8 mouse cellular contexts compared by ENCODE assay signal in the genomic region with DNA sequence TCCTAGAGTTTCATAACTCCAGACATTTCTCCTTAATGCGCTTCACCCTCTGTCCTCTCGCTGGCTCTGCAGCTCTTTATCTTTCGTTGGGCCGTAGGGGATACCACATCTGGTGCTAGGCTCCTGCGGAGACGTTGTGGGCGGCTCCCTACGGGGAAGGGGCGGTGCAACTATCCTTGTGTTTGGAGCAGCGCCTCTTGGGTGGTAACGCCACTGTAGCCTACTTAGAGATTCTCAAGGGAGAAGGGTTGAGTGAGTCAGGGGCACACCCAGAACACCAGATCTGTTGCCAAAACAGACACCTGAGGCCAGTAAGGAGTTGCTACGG. TPM values are rescaled to one million over a fixed set of nuclear protein-coding genes. Genes with fewer than 3 reads are reported as not detected.
DNase-seq lines count a peak whose midpoint lies in the region; ATAC-seq and TF ChIP-seq lines count a peak whose summit lies in the region.

No protein-coding gene starts in this region.

- peak overlapping the region; percentile 75 for H3K27ac ChIP-seq in cortical plate, adult 2 months (ENCODE audit: insufficient read depth, low read length)
- H3K27ac ChIP-seq in intestine, embryonic 14.5 days (ENCODE audit: low read depth), result peak overlapping the region; percentile 96
- H3K27ac ChIP-seq in liver, embryonic 11.5 days (ENCODE audit: low read depth, low read length), result peak overlapping the region; percentile 99
- H3K27ac ChIP-seq in stomach, postnatal 0 days (replicated peaks), result peak overlapping the region; percentile 99

- ATAC-seq in intestine, embryonic 14.5 days (replicated peaks; ENCODE audit: low FRiP score, low TSS enrichment, low read depth), result peak; percentile 69
- ATAC-seq in liver, embryonic 11.5 days (replicated peaks; ENCODE audit: low FRiP score), result peak; percentile 83
- 0 out of 2 replicates have a peak, but pooled peaks have one; percentile 25 for ATAC-seq in monocyte, adult 5-6 weeks (replicated peaks; ENCODE audit: insufficient number of reproducible peaks, low FRiP score, low TSS enrichment, poor library complexity, severe bottlenecking)
- ATAC-seq in stomach, postnatal 0 days (ENCODE audit: low FRiP score, low TSS enrichment), result peak; percentile 77

- H3K9me3 ChIP-seq in intestine, embryonic 14.5 days (ENCODE audit: control insufficient read depth, low read length), result no peaks in the 10 kb centered on the region
- H3K9me3 ChIP-seq in liver, embryonic 11.5 days (ENCODE audit: control insufficient read depth, low read length), result no peaks in the 10 kb centered on the region
- H3K9me3 ChIP-seq in stomach, postnatal 0 days (ENCODE audit: control insufficient read depth, low read length), result no peaks in the 10 kb centered on the region

- DNase-seq in left cerebral cortex, adult 18-20 months (ENCODE audit: low spot score in 2 of 2), result peak; percentile 20 to 39
- DNase-seq in left cerebral cortex, adult 11 months (ENCODE audit: low spot score), result no peak
- DNase-seq in gastrocnemius, postnatal 36 days, result peak; percentile 51 to 56
- DNase-seq in intestine, embryonic 14.5 days (ENCODE audit: low spot score), result peak; percentile 81
- DNase-seq in liver, embryonic 11.5 days (ENCODE audit: low spot score), result peak; percentile 76
- peak; percentile 80 for DNase-seq in stomach, postnatal 0 days (ENCODE audit: low spot score)

- no peaks in the 10 kb centered on the region for H3K27me3 ChIP-seq in intestine, embryonic 14.5 days (replicated peaks; ENCODE audit: control insufficient read depth, insufficient read depth, low read length)
- no peaks in the 10 kb centered on the region for H3K27me3 ChIP-seq in liver, embryonic 11.5 days (replicated peaks; ENCODE audit: control insufficient read depth, insufficient read depth, low read length)
- no peaks in the 10 kb centered on the region for H3K27me3 ChIP-seq in stomach, postnatal 0 days (ENCODE audit: control insufficient read depth, insufficient read depth, low read length)

- no peak for TF ChIP-seq POLR2A in cortical plate, adult 2 months (IDR thresholded peaks at IDR 0.05; ENCODE audit: extremely low read depth, insufficient read depth, low read length)

- no peak for TF ChIP-seq EP300 in stomach, postnatal 0 days (optimal IDR thresholded peaks at IDR 0.05)

- no peak for TF ChIP-seq CTCF in cortical plate, adult 2 months (IDR thresholded peaks at IDR 0.05; ENCODE audit: extremely low read depth, insufficient read depth, low read length)
- TF ChIP-seq CTCF in stomach, postnatal 0 days (IDR thresholded peaks at IDR 0.05; ENCODE audit: low read depth), result no peak

- H3K36me3 ChIP-seq in intestine, embryonic 14.5 days (ENCODE audit: control insufficient read depth, insufficient read depth, low read length), result peaks cover 35% of the 10 kb centered on the region
- H3K36me3 ChIP-seq in liver, embryonic 11.5 days (ENCODE audit: control insufficient read depth, insufficient read depth, low read length), result peaks cover 25% of the 10 kb centered on the region
- H3K36me3 ChIP-seq in stomach, postnatal 0 days (ENCODE audit: control insufficient read depth, insufficient read depth, low read length), result peaks cover 17% of the 10 kb centered on the region; the same call in 1 of the 2 replicates

- intact Hi-C loops in gastrocnemius, postnatal 36 days (cut with DNase I), result loop anchor here (2.0 to 5.0 kb wide), 2 partner anchors 40 to 105 kb away; a partner anchor contains a TSS

- peaks cover 2% of the 10 kb centered on the region; the same call in 1 of the 2 replicates for H3K4me1 ChIP-seq in cortical plate, adult 2 months (ENCODE audit: control insufficient read depth, insufficient read depth, low read length)
- H3K4me1 ChIP-seq in intestine, embryonic 14.5 days (replicated peaks; ENCODE audit: control insufficient read depth, insufficient read depth, low read length), result peaks cover 14% of the 10 kb centered on the region
- peaks cover 7% of the 10 kb centered on the region for H3K4me1 ChIP-seq in liver, embryonic 11.5 days (replicated peaks; ENCODE audit: control insufficient read depth, insufficient read depth, low read length)
- H3K4me1 ChIP-seq in stomach, postnatal 0 days (replicated peaks; ENCODE audit: control insufficient read depth, insufficient read depth), result no peaks in the 10 kb centered on the region

- H3K4me3 ChIP-seq in cortical plate, adult 2 months (ENCODE audit: insufficient read depth, low read length), result peak overlapping the region; percentile 84
- H3K4me3 ChIP-seq in intestine, embryonic 14.5 days (ENCODE audit: low read depth, low read length), result peak overlapping the region; percentile 99
- H3K4me3 ChIP-seq in liver, embryonic 11.5 days (ENCODE audit: low read depth, low read length), result peak overlapping the region; percentile 86
- peak overlapping the region; percentile 89 for H3K4me3 ChIP-seq in stomach, postnatal 0 days (ENCODE audit: low read depth, low read length)

- H3K4me2 ChIP-seq in intestine, embryonic 14.5 days (ENCODE audit: low read length), result peak overlapping the region; percentile 90
- peak overlapping the region; percentile 90 for H3K4me2 ChIP-seq in liver, embryonic 11.5 days
- H3K4me2 ChIP-seq in stomach, postnatal 0 days (replicated peaks; ENCODE audit: low read depth), result peak overlapping the region; percentile 80

- H3K9ac ChIP-seq in intestine, embryonic 14.5 days (ENCODE audit: low read length), result peak overlapping the region; percentile 92
- H3K9ac ChIP-seq in liver, embryonic 11.5 days (ENCODE audit: low read depth, low read length), result peak overlapping the region; percentile 94
- peak overlapping the region; percentile 91 for H3K9ac ChIP-seq in stomach, postnatal 0 days (ENCODE audit: low read length)

- WGBS in intestine, embryonic 14.5 days, result 1% methylated on average over 12 of the region's 12 CpGs
- WGBS in liver, embryonic 11.5 days, result under 1% methylated on average over 12 of the region's 12 CpGs
- 0% methylated on average over 12 of the region's 12 CpGs for WGBS in stomach, postnatal 0 days

RNA-seq across cellular contexts. Expression of a gene that starts 0.6 kb away (rescaled TPM):
- total RNA-seq in left cerebral cortex, adult 18-20 months (2021), result 10 to 100 TPM; 77.5 to 82.8 TPM
- polyA plus RNA-seq in cortical plate, adult 2 months (2012; rRNA removed), result 112 and 120 TPM in 2 replicates
- 10 to 100 TPM; 41.1 to 48.7 TPM for total RNA-seq in gastrocnemius, postnatal 36 days (2021)
- 152 and 172 TPM in 2 replicates for polyA plus RNA-seq in intestine, embryonic 14.5 days (2014; fragmentation: Nextera tagmentation; extraction: Ambion mirVana)
- 149 and 156 TPM in 2 replicates for polyA plus RNA-seq in liver, embryonic 11.5 days (2014; fragmentation: Nextera tagmentation; extraction: Ambion mirVana)
- total RNA-seq in monocyte, adult 5-6 weeks (2017), result 87.5 to 134 TPM (median 104 TPM) in 3 replicates
- 98.0 and 104 TPM in 2 replicates for polyA plus RNA-seq in stomach, postnatal 0 days (2015; fragmentation: Nextera tagmentation; extraction: Ambion mirVana)

RNA-seq across cellular contexts. Expression of a gene that starts 4.5 kb away (rescaled TPM):
- total RNA-seq in left cerebral cortex, adult 18-20 months (2021), result not detected
- not detected in 2 replicates for polyA plus RNA-seq in cortical plate, adult 2 months (2012; rRNA removed)
- total RNA-seq in gastrocnemius, postnatal 36 days (2021), result not detected
- 0.14 and 0.36 TPM in 2 replicates for polyA plus RNA-seq in intestine, embryonic 14.5 days (2014; fragmentation: Nextera tagmentation; extraction: Ambion mirVana)
- polyA plus RNA-seq in liver, embryonic 11.5 days (2014; fragmentation: Nextera tagmentation; extraction: Ambion mirVana), result 0.13 TPM in 1 of 2 replicates, not detected in the other
- not detected in 3 replicates for total RNA-seq in monocyte, adult 5-6 weeks (2017)
- polyA plus RNA-seq in stomach, postnatal 0 days (2015; fragmentation: Nextera tagmentation; extraction: Ambion mirVana), result 0.08 and 0.15 TPM in 2 replicates

RNA-seq across cellular contexts. Expression of a gene that starts 22.8 kb away (rescaled TPM):
- total RNA-seq in left cerebral cortex, adult 18-20 months (2021), result 100 to 1,000 TPM; 299 to 304 TPM
- 167 and 177 TPM in 2 replicates for polyA plus RNA-seq in cortical plate, adult 2 months (2012; rRNA removed)
- 10 to 100 TPM; 43.3 to 43.9 TPM for total RNA-seq in gastrocnemius, postnatal 36 days (2021)
- polyA plus RNA-seq in intestine, embryonic 14.5 days (2014; fragmentation: Nextera tagmentation; extraction: Ambion mirVana), result 79.4 and 79.8 TPM in 2 replicates
- 61.1 and 65.6 TPM in 2 replicates for polyA plus RNA-seq in liver, embryonic 11.5 days (2014; fragmentation: Nextera tagmentation; extraction: Ambion mirVana)
- 47.3 to 71.5 TPM (median 52.6 TPM) in 3 replicates for total RNA-seq in monocyte, adult 5-6 weeks (2017)
- polyA plus RNA-seq in stomach, postnatal 0 days (2015; fragmentation: Nextera tagmentation; extraction: Ambion mirVana), result 50.2 and 52.7 TPM in 2 replicates

RNA-seq across cellular contexts. Expression of a gene that starts 38.3 kb away (rescaled TPM):
- total RNA-seq in left cerebral cortex, adult 18-20 months (2021), result 10 to 100 TPM; 13.8 to 15.3 TPM
- 7.5 TPM in 2 replicates for polyA plus RNA-seq in cortical plate, adult 2 months (2012; rRNA removed)
- 1 to 10 TPM; 3.9 to 4.0 TPM for total RNA-seq in gastrocnemius, postnatal 36 days (2021)
- 9.1 and 11.1 TPM in 2 replicates for polyA plus RNA-seq in intestine, embryonic 14.5 days (2014; fragmentation: Nextera tagmentation; extraction: Ambion mirVana)
- polyA plus RNA-seq in liver, embryonic 11.5 days (2014; fragmentation: Nextera tagmentation; extraction: Ambion mirVana), result 25.2 and 26.9 TPM in 2 replicates
- total RNA-seq in monocyte, adult 5-6 weeks (2017), result 2.3 to 4.3 TPM (median 3.8 TPM) in 3 replicates
- 2.4 TPM in 2 replicates for polyA plus RNA-seq in stomach, postnatal 0 days (2015; fragmentation: Nextera tagmentation; extraction: Ambion mirVana)

Comparison
In these comparisons a context has a peak if more than half of its experiments do, and no peak if none do; other contexts are left out.
1. ATAC-seq: peak in every context shown above with its lines; median percentile 83 in liver, embryonic 11.5 days; 77 in stomach, postnatal 0 days; 69 in intestine, embryonic 14.5 days; 25 in monocyte, adult 5-6 weeks.